In the genomic region with DNA sequence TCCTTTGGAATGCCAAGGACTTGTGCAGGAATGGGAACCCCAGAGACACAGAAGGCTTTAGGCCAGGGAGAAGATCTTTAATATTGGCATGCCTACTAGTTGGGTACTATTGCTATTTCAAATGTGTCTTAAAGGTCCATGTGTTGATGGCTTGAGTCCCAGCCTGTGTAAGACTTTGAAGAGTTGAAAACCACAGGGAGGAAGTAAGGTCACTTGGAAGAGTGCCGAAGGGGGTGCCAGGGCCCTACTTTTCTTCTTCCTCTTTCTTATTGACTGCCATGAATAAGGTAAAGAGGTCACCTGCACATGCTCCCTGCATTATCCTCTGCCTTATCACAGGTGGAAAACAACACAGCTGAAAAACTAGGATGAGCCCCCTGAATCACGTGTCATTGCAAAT, we compare ENCODE assay signal across 12 mouse cellular contexts. TPM values are rescaled to one million over a fixed set of nuclear protein-coding genes. Genes with fewer than 3 reads are reported as not detected.
DNase-seq lines count a peak whose midpoint lies in the region.
"Had no signal": no experiment of that assay in that cellular context is flagged by ENCODE, and none has a peak within 500 bp of the region (broad histone marks: within the 10 kb centered on the region; RNA-seq: fewer than 3 reads in every experiment).

No protein-coding gene starts in this region.

- peak; percentile 3 for DNase-seq in adrenal gland, adult 2 months
- DNase-seq in adrenal gland, postnatal 4 days (ENCODE audit: low spot score in 2 of 2): no peak
- DNase-seq in left cerebral cortex, postnatal 25 days (ENCODE audit: low spot score in 2 of 2): peak; percentile 7 to 20
- DNase-seq in left cerebral cortex, adult 9 months (ENCODE audit: low spot score in 2 of 2): no peak
- peak; percentile 23 for DNase-seq in c-Kit-positive CD71-negative TER-119-negative erythroid progenitor cells, embryonic 14.5 days (ENCODE audit: low read depth)
- DNase-seq in skeletal muscle tissue, adult 2 months (ENCODE audit: low read depth, low spot score): peak; percentile 13
- DNase-seq in ovary, postnatal 10 days (ENCODE audit: low spot score): no peak
- DNase-seq in cerebellum, adult 8-10 months: no peak
- DNase-seq: cerebellum, adult 2 months; gastrocnemius, postnatal 10 days; midbrain, embryonic 14.5 days; thymus, postnatal 14 days had no signal

- intact Hi-C loops in left cerebral cortex, postnatal 25 days (cut with DNase I): no loop called here

RNA-seq across cellular contexts. Expression of a gene that starts 56.1 kb away (rescaled TPM):
- total RNA-seq in adrenal gland, adult 2 months (2021): 100 to 1,000 TPM in 1 of 2 experiments, 10 to 100 TPM in 1; 74.4 to 130 TPM
- polyA plus RNA-seq in adrenal gland, adult 2 months (2012; rRNA removed): 24.4 and 31.1 TPM in 2 replicates
- 100 to 1,000 TPM in 1 of 2 experiments, 10 to 100 TPM in 1; 95.7 to 115 TPM for total RNA-seq in adrenal gland, postnatal 4 days (2021)
- total RNA-seq in left cerebral cortex, postnatal 25 days (2021): 10 to 100 TPM; 24.6 to 29.6 TPM

Comparison
In these comparisons a context has a peak if more than half of its experiments do, and no peak if none do; other contexts are left out.
1. DNase-seq: peak in adrenal gland, adult 2 months (single experiment), left cerebral cortex, postnatal 25 days (2 of 2), c-Kit-positive CD71-negative TER-119-negative erythroid progenitor cells, embryonic 14.5 days (single experiment) and skeletal muscle tissue, adult 2 months (single experiment); none in adrenal gland, postnatal 4 days (0 of 2), left cerebral cortex, adult 9 months (0 of 2), ovary, postnatal 10 days (single experiment) and cerebellum, adult 8-10 months (single experiment).